Mouse (Mus musculus): Measurements from ENCODE around the gene Dclk1.

DNA sequence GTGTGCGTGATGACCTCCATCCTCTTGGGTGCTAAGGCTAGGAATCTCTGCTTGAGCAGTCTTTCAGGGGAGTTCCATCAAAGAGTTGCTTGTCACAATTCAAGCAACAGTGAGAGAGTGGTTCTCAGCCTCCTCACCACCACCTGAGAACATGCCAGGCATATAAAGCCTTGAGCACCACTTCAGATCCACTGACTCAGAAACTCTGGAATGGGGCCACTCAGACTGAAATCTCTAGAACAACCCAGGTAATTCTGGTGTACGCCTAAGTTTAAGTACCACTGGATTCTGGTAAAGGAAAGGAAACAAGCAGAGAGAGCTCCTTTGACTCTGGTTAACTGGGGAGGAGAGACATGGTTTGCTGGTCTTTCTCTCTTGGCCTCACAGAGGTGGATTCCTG is 210.3 kb downstream of the Dclk1 start:
- TF ChIP-seq GATA1 (IDR thresholded peaks at IDR 0.05; ENCODE audit: low read length), result no peak
- TF ChIP-seq TAL1 (IDR thresholded peaks at IDR 0.05; ENCODE audit: low read length), result no peak

Measured in erythroblast, embryonic 14.5 days (primary cell).